Mouse (Mus musculus) cortical plate, adult 2 months (tissue): ENCODE measurements around the gene Stx1a. TPM values are rescaled to one million over a fixed set of nuclear protein-coding genes. Genes with fewer than 3 reads are reported as not detected.
"Not testable (repeated sequence)": the region's sequence is repeated elsewhere in the genome, so short reads cannot be mapped to it uniquely, and the experiment has no call there.

Source experiments
- H3K27ac ChIP-seq: fragments of 200-500 bp; 2 replicates; pipeline ENCODE4 v1.5.1; 2012; ENCODE audit warnings: low read length, control low read depth, inconsistent platforms; ENCODE audit not compliant: insufficient read depth
- H3K4me1 ChIP-seq: fragments of 200-500 bp; 2 replicates; pipeline ENCODE4 v1.6.1; 2011; ENCODE audit warnings: low read length; ENCODE audit not compliant: control insufficient read depth, insufficient read depth
- H3K4me3 ChIP-seq: fragments of 200-500 bp; 2 replicates; pipeline ENCODE4 v1.5.1; 2011; ENCODE audit warnings: mild to moderate bottlenecking, low read length, control low read depth; ENCODE audit not compliant: insufficient read depth
- CTCF ChIP-seq: fragments of 200-500 bp; IDR thresholded peaks from 2 replicates; pipeline ENCODE4 v1.5.1; 2011; ENCODE audit warnings: mild to moderate bottlenecking, control low read depth, low read length; ENCODE audit not compliant: insufficient read depth; ENCODE audit errors: extremely low read depth
- POLR2A ChIP-seq: fragments of 200-500 bp; IDR thresholded peaks from 2 replicates; pipeline ENCODE4 v1.6.1; 2011; ENCODE audit warnings: mild to moderate bottlenecking, low read length, control low read depth; ENCODE audit not compliant: insufficient read depth; ENCODE audit errors: extremely low read depth
- polyA plus RNA-seq: library from polyadenylated mRNA; depleted of rRNA; stranded (reverse); fragments of >200 nt; gene quantifications from 2 replicates; pipeline ENCODE4 v1.2.3, GENCODE M21; 2012

The Stx1a gene
- polyA plus RNA-seq, 1 experiment = 545 TPM

- peak; percentile 78 for TF ChIP-seq POLR2A
- no peak for TF ChIP-seq CTCF
- Histone ChIP-seq H3K4me3 (peak within 1 kb of the TSS; percentile 97), H3K27ac (peak within 1 kb of the TSS; percentile 81), H3K4me1 (peaks cover 6% of the 10 kb centered on the region)
Observed at GRCm38 (mm10) chr5:135063629-135064381, 40.5 kb downstream of the Stx1a start, which contains the start of gene Dnajc30. TSS of gene Dnajc30 (plus strand) at chr5:135064202.

- peak overlapping the region; percentile 81 for H3K27ac ChIP-seq
- peak overlapping the region; percentile 97 for H3K4me3 ChIP-seq
- peaks cover 6% of the 10 kb centered on the region for H3K4me1 ChIP-seq
- TF ChIP-seq CTCF = no peak
- no peak for TF ChIP-seq POLR2A
Observed at GRCm38 (mm10) chr5:135064382-135064766, 41.1 kb downstream of the Stx1a start.

GRCm38 (mm10) chr5:135064909-135065446 is 41.7 kb downstream of the Stx1a start, which contains the start of gene Bud23:
TSS of gene Bud23 (minus strand) at chr5:135064959.
- peak within 1 kb of the TSS; percentile 81 for H3K27ac ChIP-seq
- H3K4me1 ChIP-seq = not testable (repeated sequence)

GRCm38 (mm10) chr5:135066008-135066407 is 42.7 kb downstream of the Stx1a start:
- Histone ChIP-seq H3K4me3 (no peak overlapping the region), H3K27ac (no peak overlapping the region), H3K4me1 (peaks cover 6% of the 10 kb centered on the region)
- TF ChIP-seq POLR2A (no peak), CTCF (no peak)

More at GRCm38 (mm10) chr5:135064909-135065446, 41.7 kb downstream of the Stx1a start, which contains the start of gene Bud23:
- peak within 1 kb of the TSS; percentile 97 for H3K4me3 ChIP-seq

GRCm38 (mm10) chr5:135070448-135070847 is 47.2 kb downstream of the Stx1a start:
- no peak overlapping the region for H3K4me3 ChIP-seq
- TF ChIP-seq CTCF = no peak
- no peak for TF ChIP-seq POLR2A

GRCm38 (mm10) chr5:135072061-135072460 is 48.8 kb downstream of the Stx1a start:
- no peak overlapping the region for H3K4me3 ChIP-seq
- no peaks in the 10 kb centered on the region for H3K4me1 ChIP-seq
- TF ChIP-seq CTCF (no peak), POLR2A (no peak)
- no peak overlapping the region for H3K27ac ChIP-seq

More at GRCm38 (mm10) chr5:135070448-135070847, 47.2 kb downstream of the Stx1a start:
- H3K27ac ChIP-seq = no peak overlapping the region
- H3K4me1 ChIP-seq = peaks cover 6% of the 10 kb centered on the region

GRCm38 (mm10) chr5:135072720-135073119 is 49.4 kb downstream of the Stx1a start:
- Histone ChIP-seq H3K4me3 (no peak overlapping the region), H3K4me1 (no peaks in the 10 kb centered on the region), H3K27ac (no peak overlapping the region)
- no peak for TF ChIP-seq CTCF
- no peak for TF ChIP-seq POLR2A

- H3K4me1 ChIP-seq = no peaks in the 10 kb centered on the region
- H3K4me3 ChIP-seq = no peak overlapping the region
- no peak for TF ChIP-seq POLR2A
- TF ChIP-seq CTCF = no peak
- H3K27ac ChIP-seq = no peak overlapping the region
Observed at GRCm38 (mm10) chr5:135073349-135074150, 50.3 kb downstream of the Stx1a start.

- no peaks in the 10 kb centered on the region for H3K4me1 ChIP-seq
- 0 out of 2 replicates have a peak, but pooled peaks have one; percentile 12 for TF ChIP-seq CTCF
- no peak for TF ChIP-seq POLR2A
- no peak overlapping the region for H3K27ac ChIP-seq
- no peak overlapping the region for H3K4me3 ChIP-seq
Observed at GRCm38 (mm10) chr5:135075655-135076054, 52.4 kb downstream of the Stx1a start.

- TF ChIP-seq POLR2A (no peak), CTCF (no peak)
- H3K27ac ChIP-seq = no peak overlapping the region
- H3K4me1 ChIP-seq = no peaks in the 10 kb centered on the region
- H3K4me3 ChIP-seq = no peak overlapping the region; the same call in 1 of the 2 replicates
Observed at GRCm38 (mm10) chr5:135076368-135076767, 53.1 kb downstream of the Stx1a start.
